Mouse (Mus musculus) thymus, adult 2 months (tissue): ENCODE measurements at regions not wholly inside any gene's neighbourhood (a gene's known extent, or its start where the extent isn't known, plus 50 kb on each side); places are given as distances from the start of the nearest gene placed in this dataset.

ENCODE experiments used
- CTCF ChIP-seq: fragments of 200-500 bp; IDR thresholded peaks from 2 replicates; pipeline ENCODE4 v1.5.1; 2012; ENCODE audit warnings: mild to moderate bottlenecking, control low read depth, low read length, moderate library complexity, borderline replicate concordance; ENCODE audit not compliant: control insufficient read depth, poor library complexity, insufficient read depth; ENCODE audit errors: extremely low read depth
- POLR2A ChIP-seq: fragments of 200-500 bp; IDR thresholded peaks from 2 replicates; pipeline ENCODE4 v1.6.1; 2012; ENCODE audit warnings: mild to moderate bottlenecking, low read length, control low read depth, moderate library complexity; ENCODE audit not compliant: control insufficient read depth, poor library complexity, insufficient read depth; ENCODE audit errors: extremely low read depth

- TF ChIP-seq POLR2A (no peak), CTCF (no peak)
These were observed 114.8 kb downstream of the Irx5 start for GRCm38 (mm10) chr8:92472257-92472656.
